Mouse (Mus musculus) lung, postnatal 0 days (tissue): ENCODE results near the gene Atat1.

Source experiments
- CTCF ChIP-seq: IDR thresholded peaks from 2 replicates; pipeline ENCODE4 v1.5.1; 2016; ENCODE audit warnings: antibody characterized with exemption, mild to moderate bottlenecking
- EP300 ChIP-seq: IDR thresholded peaks from 2 replicates; pipeline ENCODE4 v1.6.1; 2016; ENCODE audit warnings: antibody characterized with exemption, mild to moderate bottlenecking, control low read depth

GRCm38 (mm10) chr17:35859371-35859770 lies 50.5 kb downstream of the Atat1 start:
- TF ChIP-seq CTCF, result no peak
- TF ChIP-seq EP300, result no peak
